Mouse (Mus musculus) megakaryocyte progenitor cell, adult 5-6 weeks (primary cell): ENCODE measurements at regions not wholly inside any gene's neighbourhood (a gene's known extent, or its start where the extent isn't known, plus 50 kb on each side); places are given as distances from the start of the nearest gene placed in this dataset.

Experiments used
- ATAC-seq: replicated peaks from 2 replicates; pipeline ENCODE4 v1.8.0; 2016; ENCODE audit warnings: mild to moderate bottlenecking, moderate TSS enrichment, inconsistent platforms; ENCODE audit not compliant: poor library complexity

GRCm38 (mm10) chr2:113959025-113959767 is 54.2 kb downstream of the Gjd2 start:
- ATAC-seq: no peak

GRCm38 (mm10) chr2:113952480-113952879 is 60.9 kb downstream of the Gjd2 start:
- ATAC-seq: no peak

- ATAC-seq: no peak
Measured at GRCm38 (mm10) chr2:113949296-113949990, 64.0 kb downstream of the Gjd2 start.

- ATAC-seq: no peak
Measured at GRCm38 (mm10) chr2:113931689-113932088, 81.7 kb downstream of the Gjd2 start.

GRCm38 (mm10) chr2:113930948-113931347 is 82.5 kb downstream of the Gjd2 start:
- no peak for ATAC-seq

GRCm38 (mm10) chr2:113929650-113930049 is 81.2 kb upstream of the Arhgap11a start:
- no peak for ATAC-seq

GRCm38 (mm10) chr2:113924138-113924537 is 75.7 kb upstream of the Arhgap11a start:
- no peak for ATAC-seq

GRCm38 (mm10) chr2:113918913-113919312 is 70.5 kb upstream of the Arhgap11a start:
- no peak for ATAC-seq

- no peak for ATAC-seq
Measured at GRCm38 (mm10) chr2:113914248-113914647, 65.8 kb upstream of the Arhgap11a start.

- ATAC-seq: no peak
Measured at GRCm38 (mm10) chr2:113911188-113911587, 62.7 kb upstream of the Arhgap11a start.

GRCm38 (mm10) chr2:113909502-113909901 is 61.0 kb upstream of the Arhgap11a start:
- ATAC-seq: no peak

- ATAC-seq: no peak
Measured at GRCm38 (mm10) chr2:113908636-113909035, 60.2 kb upstream of the Arhgap11a start.

- ATAC-seq: peak; percentile 94
Measured at GRCm38 (mm10) chr2:113904414-113904813, 56.0 kb upstream of the Arhgap11a start.

GRCm38 (mm10) chr2:113903865-113904264 is 55.4 kb upstream of the Arhgap11a start:
- ATAC-seq: peak; percentile 63

GRCm38 (mm10) chr2:113903006-113903545 is 54.6 kb upstream of the Arhgap11a start:
- peak; percentile 40 for ATAC-seq

- ATAC-seq: no peak
Measured at GRCm38 (mm10) chr2:113902406-113902805, 53.9 kb upstream of the Arhgap11a start.

- no peak for ATAC-seq
Measured at GRCm38 (mm10) chr2:113900496-113900895, 52.0 kb upstream of the Arhgap11a start.

GRCm38 (mm10) chr2:113898747-113899146 is 50.3 kb upstream of the Arhgap11a start:
- ATAC-seq: no peak
